25 mouse cellular contexts compared by ENCODE assay signal in genomic region chr1:80646602-80647001, GRCm38 (mm10).
DNase-seq lines count a peak whose midpoint lies in the region; ATAC-seq and TF ChIP-seq lines count a peak whose summit lies in the region.
"Had no signal": no experiment of that assay in that cellular context is flagged by ENCODE, and none has a peak within 500 bp of the region (broad histone marks: within the 10 kb centered on the region; RNA-seq: fewer than 3 reads in every experiment).

No protein-coding gene starts in this region.

- TF ChIP-seq POLR2A in bone marrow macrophage, adult 2 months (IDR thresholded peaks at IDR 0.05; ENCODE audit: borderline replicate concordance, low read depth, low read length): no peak

- H3K4me3 ChIP-seq in bone marrow macrophage, adult 2 months (ENCODE audit: insufficient read depth, low read length): no peak overlapping the region
- H3K4me3 ChIP-seq in embryonic facial prominence, embryonic 10.5 days: no peak overlapping the region
- H3K4me3 ChIP-seq: embryonic facial prominence, embryonic 12.5 days; gastrocnemius, adult 2 months; heart, embryonic 15.5 days; layer of hippocampus, adult 2 months; liver, embryonic 12.5 days; midbrain, embryonic 10.5 days; neural tube, embryonic 12.5 days had no signal

- H3K9me3 ChIP-seq in embryonic facial prominence, embryonic 10.5 days: no peaks in the 10 kb centered on the region
- H3K9me3 ChIP-seq: embryonic facial prominence, embryonic 12.5 days; heart, embryonic 15.5 days; liver, embryonic 12.5 days; midbrain, embryonic 10.5 days; neural tube, embryonic 12.5 days had no signal

- H3K36me3 ChIP-seq in embryonic facial prominence, embryonic 10.5 days (replicated peaks): no peaks in the 10 kb centered on the region
- H3K36me3 ChIP-seq: embryonic facial prominence, embryonic 12.5 days; G1E; heart, embryonic 15.5 days; liver, embryonic 12.5 days; midbrain, embryonic 10.5 days; neural tube, embryonic 12.5 days had no signal

- peak; percentile 91 for DNase-seq in 416B (ENCODE audit: low read depth)
- peak; percentile 31 for DNase-seq in CD4-positive helper T cell, adult 2 months (ENCODE audit: low read depth, low spot score)
- DNase-seq in layer of hippocampus, adult 11-12 months (ENCODE audit: low spot score): no peak
- no peak for DNase-seq in embryonic facial prominence, embryonic 10.5 days (ENCODE audit: low spot score)
- DNase-seq in cerebellum, postnatal 10 days: no peak
- DNase-seq in embryo, embryonic 10 days (ENCODE audit: low spot score): no peak
- DNase-seq: adrenal gland, postnatal 14 days; cerebellum, adult 8-10 months; gastrocnemius, adult 2 months; heart, postnatal 36 days; kidney, adult 9 months; kidney, postnatal 14 days; layer of hippocampus, postnatal 36 days; lung, adult 18-20 months; lung, postnatal 14 days had no signal

- peak overlapping the region; percentile 64 for H3K27ac ChIP-seq in bone marrow macrophage, adult 2 months (ENCODE audit: insufficient read depth, low read depth, low read length)
- no peak overlapping the region for H3K27ac ChIP-seq in embryonic facial prominence, embryonic 10.5 days (replicated peaks)
- H3K27ac ChIP-seq: embryonic facial prominence, embryonic 12.5 days; gastrocnemius, adult 2 months; heart, embryonic 15.5 days; hindbrain, embryonic 14.5 days; layer of hippocampus, adult 2 months; liver, embryonic 12.5 days; midbrain, embryonic 10.5 days; neural tube, embryonic 12.5 days had no signal

- peaks cover 38% of the 10 kb centered on the region for H3K4me1 ChIP-seq in bone marrow macrophage, adult 2 months (ENCODE audit: control insufficient read depth, insufficient read depth, low read length)
- no peaks in the 10 kb centered on the region for H3K4me1 ChIP-seq in embryonic facial prominence, embryonic 10.5 days
- H3K4me1 ChIP-seq: embryonic facial prominence, embryonic 12.5 days; heart, embryonic 15.5 days; liver, embryonic 12.5 days; midbrain, embryonic 10.5 days; neural tube, embryonic 12.5 days had no signal

- 78% methylated on average over 3 of the region's 3 CpGs for WGBS in embryonic facial prominence, embryonic 10.5 days

- no peak for TF ChIP-seq CTCF in bone marrow macrophage, adult 2 months (IDR thresholded peaks at IDR 0.05; ENCODE audit: low read depth, low read length)

- peak; percentile 87 for ATAC-seq in megakaryocyte, adult 5-6 weeks (ENCODE audit: poor library complexity, severe bottlenecking)
- ATAC-seq: liver, embryonic 12.5 days had no signal

- no peaks in the 10 kb centered on the region for H3K27me3 ChIP-seq in embryonic facial prominence, embryonic 10.5 days (replicated peaks; ENCODE audit: low read depth, poor library complexity, severe bottlenecking)
- H3K27me3 ChIP-seq: embryonic facial prominence, embryonic 12.5 days; heart, embryonic 15.5 days; liver, embryonic 12.5 days; neural tube, embryonic 12.5 days had no signal

Comparison
In these comparisons a context has a peak if more than half of its experiments do, and no peak if none do; other contexts are left out.
1. DNase-seq: peak in 416B (single experiment) and CD4-positive helper T cell, adult 2 months (single experiment); none in layer of hippocampus, adult 11-12 months (single experiment), embryonic facial prominence, embryonic 10.5 days (single experiment), cerebellum, postnatal 10 days (0 of 2) and embryo, embryonic 10 days (single experiment).